Mouse (Mus musculus): Measurements from ENCODE around the gene Nucks1. TPM values are rescaled to one million over a fixed set of nuclear protein-coding genes. Genes with fewer than 3 reads are reported as not detected.

Gene Nucks1
- total and polyA plus RNA-seq, 2 experiments from 2014 or later: 56.4 to 159 TPM

GRCm38 (mm10) chr1:131917634-131918033, 7.3 kb downstream of the Nucks1 start:
- WGBS: 63% methylated on average over 6 of the region's 6 CpGs

GRCm38 (mm10) chr1:131919052-131919451, 8.7 kb downstream of the Nucks1 start:
- no peaks in the 10 kb centered on the region for H3K4me1 ChIP-seq (ENCODE audit: insufficient read depth)
- no peak for TF ChIP-seq CTCF (IDR thresholded peaks at IDR 0.05; ENCODE audit: low read depth)
- ATAC-seq (no peak), DNase-seq (no peak)
- H3K27ac ChIP-seq (ENCODE audit: low read depth, low read length): no peak overlapping the region
- peaks cover 21% of the 10 kb centered on the region for H3K36me3 ChIP-seq (ENCODE audit: insufficient read depth)
- no peaks in the 10 kb centered on the region for H3K9me3 ChIP-seq (ENCODE audit: low read length)
- no peak overlapping the region for H3K4me2 ChIP-seq (ENCODE audit: low read depth)
- H3K27me3 ChIP-seq (ENCODE audit: insufficient read depth, low read length): no peaks in the 10 kb centered on the region
- no peak overlapping the region for H3K4me3 ChIP-seq (ENCODE audit: low read depth, low read length)
- WGBS: 98% methylated on average over 2 of the region's 2 CpGs
- no peak overlapping the region for H3K9ac ChIP-seq

More at GRCm38 (mm10) chr1:131917634-131918033, 7.3 kb downstream of the Nucks1 start:
- no peak overlapping the region for H3K4me2 ChIP-seq (ENCODE audit: low read depth)
- no peak for TF ChIP-seq CTCF (IDR thresholded peaks at IDR 0.05; ENCODE audit: low read depth)
- no peaks in the 10 kb centered on the region for H3K9me3 ChIP-seq (ENCODE audit: low read length)
- no peak overlapping the region for H3K27ac ChIP-seq (ENCODE audit: low read depth, low read length)
- DNase-seq (no peak), ATAC-seq (no peak)
- no peaks in the 10 kb centered on the region for H3K27me3 ChIP-seq (ENCODE audit: insufficient read depth, low read length)
- H3K4me1 ChIP-seq (ENCODE audit: insufficient read depth): no peaks in the 10 kb centered on the region
- H3K9ac ChIP-seq: no peak overlapping the region
- no peak overlapping the region for H3K4me3 ChIP-seq (ENCODE audit: low read depth, low read length)
- H3K36me3 ChIP-seq (ENCODE audit: insufficient read depth): peaks cover 10% of the 10 kb centered on the region

GRCm38 (mm10) chr1:131922100-131922499, 11.8 kb downstream of the Nucks1 start:
- H3K4me1 ChIP-seq (ENCODE audit: insufficient read depth): no peaks in the 10 kb centered on the region
- H3K4me2 ChIP-seq (ENCODE audit: low read depth): no peak overlapping the region
- H3K9ac ChIP-seq: no peak overlapping the region
- H3K4me3 ChIP-seq (ENCODE audit: low read depth, low read length): no peak overlapping the region
- ATAC-seq: no peak
- H3K36me3 ChIP-seq (ENCODE audit: insufficient read depth): peaks cover 42% of the 10 kb centered on the region
- H3K27ac ChIP-seq (ENCODE audit: low read depth, low read length): no peak overlapping the region
- TF ChIP-seq CTCF (IDR thresholded peaks at IDR 0.05; ENCODE audit: low read depth): no peak
- H3K27me3 ChIP-seq (ENCODE audit: insufficient read depth, low read length): no peaks in the 10 kb centered on the region
- DNase-seq: no peak
- 95% methylated on average over 3 of the region's 3 CpGs for WGBS
- no peaks in the 10 kb centered on the region for H3K9me3 ChIP-seq (ENCODE audit: low read length)

- Histone ChIP-seq H3K27ac (ENCODE audit: low read depth, low read length) (no peak overlapping the region), H3K4me1 (ENCODE audit: insufficient read depth) (no peaks in the 10 kb centered on the region), H3K4me3 (ENCODE audit: low read depth, low read length) (no peak overlapping the region), H3K9me3 (ENCODE audit: low read length) (no peaks in the 10 kb centered on the region), H3K36me3 (ENCODE audit: insufficient read depth) (peaks cover 23% of the 10 kb centered on the region), H3K9ac (no peak overlapping the region), H3K27me3 (ENCODE audit: insufficient read depth, low read length) (no peaks in the 10 kb centered on the region), H3K4me2 (ENCODE audit: low read depth) (no peak overlapping the region)
- TF ChIP-seq CTCF (IDR thresholded peaks at IDR 0.05; ENCODE audit: low read depth): no peak
- no peak for ATAC-seq
- DNase-seq: no peak
- 87% methylated on average over 2 of the region's 2 CpGs for WGBS
Observed at GRCm38 (mm10) chr1:131933471-131933870, 23.1 kb downstream of the Nucks1 start.

- H3K36me3 ChIP-seq (ENCODE audit: insufficient read depth): peaks cover 6% of the 10 kb centered on the region; the same call in 1 of the 2 replicates
- DNase-seq (peak; percentile 79), ATAC-seq (peak; percentile 45; the same call in 1 of the 2 replicates)
- H3K4me1 ChIP-seq (ENCODE audit: insufficient read depth): no peaks in the 10 kb centered on the region
- H3K4me3 ChIP-seq (ENCODE audit: low read depth, low read length): no peak overlapping the region
- no peak overlapping the region for H3K27ac ChIP-seq (ENCODE audit: low read depth, low read length)
- TF ChIP-seq CTCF (IDR thresholded peaks at IDR 0.05; ENCODE audit: low read depth): peak; percentile 83
- H3K27me3 ChIP-seq (ENCODE audit: insufficient read depth, low read length): no peaks in the 10 kb centered on the region
- WGBS: 38% methylated on average over 6 of the region's 6 CpGs
- no peaks in the 10 kb centered on the region for H3K9me3 ChIP-seq (ENCODE audit: low read length)
- H3K9ac ChIP-seq: no peak overlapping the region
- H3K4me2 ChIP-seq (ENCODE audit: low read depth): no peak overlapping the region
Observed at GRCm38 (mm10) chr1:131937659-131938305, 27.4 kb downstream of the Nucks1 start.

GRCm38 (mm10) chr1:131938811-131939210, 28.5 kb downstream of the Nucks1 start:
- H3K4me2 ChIP-seq (ENCODE audit: low read depth): no peak overlapping the region
- H3K36me3 ChIP-seq (ENCODE audit: insufficient read depth): peaks cover 2% of the 10 kb centered on the region; the same call in 1 of the 2 replicates
- no peak overlapping the region for H3K4me3 ChIP-seq (ENCODE audit: low read depth, low read length)
- no peak overlapping the region for H3K27ac ChIP-seq (ENCODE audit: low read depth, low read length)
- 63% methylated on average over 1 of the region's 1 CpGs for WGBS
- no peak for TF ChIP-seq CTCF (IDR thresholded peaks at IDR 0.05; ENCODE audit: low read depth)
- H3K27me3 ChIP-seq (ENCODE audit: insufficient read depth, low read length): no peaks in the 10 kb centered on the region
- ATAC-seq (no peak), DNase-seq (no peak)
- H3K4me1 ChIP-seq (ENCODE audit: insufficient read depth): no peaks in the 10 kb centered on the region
- no peaks in the 10 kb centered on the region for H3K9me3 ChIP-seq (ENCODE audit: low read length)
- H3K9ac ChIP-seq: no peak overlapping the region

GRCm38 (mm10) chr1:131940711-131941244, 30.4 kb downstream of the Nucks1 start:
- no peak for TF ChIP-seq CTCF (IDR thresholded peaks at IDR 0.05; ENCODE audit: low read depth)
- Histone ChIP-seq H3K36me3 (ENCODE audit: insufficient read depth) (no peaks in the 10 kb centered on the region), H3K27me3 (ENCODE audit: insufficient read depth, low read length) (no peaks in the 10 kb centered on the region), H3K4me1 (ENCODE audit: insufficient read depth) (no peaks in the 10 kb centered on the region), H3K27ac (ENCODE audit: low read depth, low read length) (no peak overlapping the region), H3K4me3 (ENCODE audit: low read depth, low read length) (no peak overlapping the region), H3K9ac (no peak overlapping the region), H3K4me2 (ENCODE audit: low read depth) (no peak overlapping the region), H3K9me3 (ENCODE audit: low read length) (no peaks in the 10 kb centered on the region)
- ATAC-seq (no peak), DNase-seq (no peak)
- WGBS: 55% methylated on average over 2 of the region's 2 CpGs

All from forebrain, postnatal 0 days (tissue).